Mouse (Mus musculus): ENCODE data around the gene Olfr695.

GRCm38 (mm10) chr7:106711463-106711862 lies 4.7 kb downstream of the Olfr695 start:
- no peak for TF ChIP-seq POLR2A (IDR thresholded peaks at IDR 0.05; ENCODE audit: low read depth, low read length)
- no peak for TF ChIP-seq CTCF (IDR thresholded peaks at IDR 0.05; ENCODE audit: extremely low read depth, insufficient read length, insufficient replicate concordance, low read depth, low read length)
